Comparison of ENCODE assay signal across 15 mouse cellular contexts in the genomic region with DNA sequence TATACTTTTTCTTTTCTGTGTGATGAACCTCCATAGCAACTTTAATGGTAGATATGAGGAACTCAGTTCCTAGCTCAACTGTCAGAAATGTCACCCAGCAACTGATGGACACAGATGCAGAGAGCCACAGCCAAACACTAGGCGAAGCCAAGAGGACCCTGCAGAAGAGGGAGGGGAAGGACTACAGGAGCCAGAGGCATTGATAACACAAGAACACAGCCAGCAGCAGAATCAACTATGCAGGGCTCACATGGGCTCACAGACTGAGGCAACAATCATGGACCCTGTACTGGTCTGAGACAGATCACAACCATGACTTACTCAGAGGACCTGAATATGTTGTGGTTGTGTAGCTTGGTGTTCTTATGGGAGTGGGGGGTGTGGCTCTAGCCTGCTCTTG.
"Had no signal": no experiment of that assay in that cellular context is flagged by ENCODE, and none has a peak within 500 bp of the region (broad histone marks: within the 10 kb centered on the region; RNA-seq: fewer than 3 reads in every experiment).

No protein-coding gene starts in this region.

- ATAC-seq: midbrain, embryonic 16.5 days had no signal

- H3K4me1 ChIP-seq: limb, embryonic 10.5 days; midbrain, embryonic 12.5 days; neural tube, embryonic 13.5 days; stomach, embryonic 15.5 days had no signal

- H3K4me3 ChIP-seq: left cerebral cortex, adult 2 months; limb, embryonic 10.5 days; liver, embryonic 15.5 days; midbrain, embryonic 12.5 days; neural tube, embryonic 13.5 days; stomach, embryonic 15.5 days had no signal

- H3K9me3 ChIP-seq: limb, embryonic 10.5 days; liver, embryonic 15.5 days; midbrain, embryonic 12.5 days; neural tube, embryonic 13.5 days; stomach, embryonic 15.5 days had no signal

- H3K4me2 ChIP-seq: liver, embryonic 11.5 days; liver, embryonic 15.5 days; midbrain, embryonic 12.5 days; neural tube, embryonic 13.5 days; stomach, embryonic 15.5 days had no signal

- DNase-seq: kidney, postnatal 25 days; lung, adult 2 months; lung, postnatal 10 days; retina, postnatal 1 day; right cerebral cortex, postnatal 14 days; thymus, postnatal 4 days had no signal

- H3K27me3 ChIP-seq: liver, embryonic 15.5 days; midbrain, embryonic 12.5 days; neural tube, embryonic 13.5 days; stomach, embryonic 15.5 days had no signal

- H3K36me3 ChIP-seq: midbrain, embryonic 12.5 days; stomach, embryonic 15.5 days had no signal

- H3K9ac ChIP-seq: liver, embryonic 15.5 days; midbrain, embryonic 12.5 days; neural tube, embryonic 13.5 days; stomach, embryonic 15.5 days had no signal

- H3K27ac ChIP-seq: left cerebral cortex, adult 2 months; limb, embryonic 10.5 days; liver, embryonic 15.5 days; macrophage; midbrain, embryonic 12.5 days; neural tube, embryonic 13.5 days; stomach, embryonic 15.5 days had no signal
